Mouse (Mus musculus) embryonic facial prominence, embryonic 10.5 days (tissue): ENCODE measurements at regions not wholly inside any gene's neighbourhood (a gene's known extent, or its start where the extent isn't known, plus 50 kb on each side); places are given as distances from the start of the nearest gene placed in this dataset.
A peak's percentile ranks its signal among the peaks of the same experiment; 100 is the strongest.
"Not testable (repeated sequence)": the region's sequence is repeated elsewhere in the genome, so short reads cannot be mapped to it uniquely, and the experiment has no call there.

Source experiments
- DNase-seq: peaks from one replicate; pipeline ENCODE4 v3.0.0-alpha.2; 2017; ENCODE audit warnings: low spot score
- H3K27ac ChIP-seq: fragments of 300-500 bp; sonication (generic); replicated peaks from 2 replicates; pipeline ENCODE4 v1.5.1; 2016; ENCODE audit warnings: mild to moderate bottlenecking
- H3K27me3 ChIP-seq: fragments of 300-500 bp; sonication (generic); replicated peaks from 2 replicates; pipeline ENCODE4 v1.6.1; 2016; ENCODE audit warnings: low read depth, mild to moderate bottlenecking; ENCODE audit not compliant: poor library complexity, severe bottlenecking
- H3K36me3 ChIP-seq: fragments of 300-500 bp; sonication (generic); replicated peaks from 2 replicates; pipeline ENCODE4 v1.6.1; 2016; ENCODE audit warnings: mild to moderate bottlenecking, moderate library complexity
- H3K4me1 ChIP-seq: fragments of 300-500 bp; sonication (generic); 2 replicates; pipeline ENCODE4 v1.6.1; 2016
- H3K4me3 ChIP-seq: fragments of 300-500 bp; sonication (generic); 2 replicates; pipeline ENCODE4 v1.5.1; 2016; ENCODE audit warnings: mild to moderate bottlenecking, moderate library complexity
- H3K9me3 ChIP-seq: fragments of 300-500 bp; sonication (generic); 2 replicates; pipeline ENCODE4 v1.6.1; 2016; ENCODE audit warnings: mild to moderate bottlenecking
- WGBS: fragments of 180-500 bp; shearing (Covaris S2); methylation state at CpG from one replicate; pipeline ENCODE4 v1.1.7; 2016; 5-methylcytosine and 5-hydroxymethylcytosine counted together

DNA sequence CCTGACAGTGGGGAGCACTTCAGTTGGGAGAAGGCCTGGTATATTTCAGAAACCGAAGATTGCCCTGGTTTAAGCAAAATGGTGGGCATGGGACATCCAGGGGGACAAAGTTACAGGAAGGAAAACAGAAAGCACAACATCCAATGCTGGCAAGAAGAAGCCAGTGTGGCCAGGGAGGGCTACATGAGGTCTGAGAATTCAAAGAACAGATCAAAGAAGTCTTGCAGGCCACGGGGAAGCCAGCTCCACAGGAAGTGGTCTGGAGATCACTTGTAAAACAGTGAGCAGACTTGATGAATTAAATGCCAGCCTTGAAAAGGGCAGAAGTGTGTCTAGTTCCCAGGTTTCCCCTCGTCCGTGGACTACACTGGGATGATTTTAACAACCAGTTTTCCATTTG is 120.4 kb upstream of the Mad2l1 start:
- H3K4me1 ChIP-seq = peaks cover 15% of the 10 kb centered on the region
- peak overlapping the region; percentile 54; the same call in 1 of the 2 replicates for H3K27ac ChIP-seq
- no peaks in the 10 kb centered on the region for H3K27me3 ChIP-seq
- DNase-seq = peak; percentile 36
- 40% methylated on average over 4 of the region's 4 CpGs for WGBS
- no peak overlapping the region for H3K4me3 ChIP-seq
- H3K9me3 ChIP-seq = no peaks in the 10 kb centered on the region
- no peaks in the 10 kb centered on the region for H3K36me3 ChIP-seq

DNA sequence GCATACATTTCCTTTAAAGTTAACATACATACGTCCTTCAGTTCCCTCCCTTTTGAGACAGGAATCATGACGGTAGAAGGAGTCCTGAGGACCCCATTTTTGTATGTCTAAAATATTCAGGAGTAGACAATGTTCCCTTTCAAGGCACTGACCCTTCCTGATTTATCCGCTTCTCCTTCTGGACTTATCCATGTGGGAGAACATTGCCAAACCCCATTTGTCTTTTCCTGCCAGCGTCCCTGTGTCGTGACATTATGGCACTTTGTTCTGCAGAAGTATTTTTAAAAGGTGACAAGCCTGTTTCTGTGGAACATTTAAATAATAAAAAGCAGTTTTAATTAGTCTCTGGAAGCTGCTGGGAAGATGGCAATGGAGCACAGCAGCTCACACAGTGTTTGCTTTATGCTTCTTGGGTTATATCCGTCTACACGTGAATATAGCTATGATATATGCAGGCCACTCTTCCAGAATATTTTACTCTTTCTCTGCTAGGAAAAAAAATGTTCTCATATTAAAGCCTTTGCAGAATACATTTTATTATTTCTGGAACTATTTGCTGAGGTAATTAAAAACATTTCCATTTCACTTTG is 115.6 kb upstream of the Mad2l1 start:
- Histone ChIP-seq H3K36me3 (no peaks in the 10 kb centered on the region), H3K4me3 (no peak overlapping the region), H3K9me3 (no peaks in the 10 kb centered on the region), H3K27me3 (no peaks in the 10 kb centered on the region), H3K27ac (no peak overlapping the region), H3K4me1 (peaks cover 5% of the 10 kb centered on the region)
- 58% methylated on average over 7 of the region's 7 CpGs for WGBS
- DNase-seq = no peak

DNA sequence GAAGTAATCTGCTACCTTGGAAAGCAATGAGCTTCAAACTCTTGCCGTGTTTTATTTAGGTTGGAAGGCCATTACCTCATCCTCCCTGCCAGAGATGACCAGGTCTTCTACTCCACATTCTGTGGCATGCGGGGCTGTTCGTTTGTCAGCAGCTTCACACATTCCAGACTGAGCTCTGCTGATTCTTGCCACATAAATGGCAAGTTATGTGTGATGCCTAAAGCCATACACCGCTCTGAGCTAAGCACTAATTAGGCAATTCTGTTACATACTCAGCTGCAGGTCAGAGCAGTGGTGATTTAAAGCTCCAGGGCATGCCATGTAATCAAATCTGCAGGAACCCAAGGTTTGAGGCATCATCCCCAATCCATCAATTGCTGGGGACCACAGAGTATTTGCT is 106.8 kb upstream of the Mad2l1 start:
- WGBS = 66% methylated on average over 4 of the region's 4 CpGs
- H3K36me3 ChIP-seq = no peaks in the 10 kb centered on the region

DNA sequence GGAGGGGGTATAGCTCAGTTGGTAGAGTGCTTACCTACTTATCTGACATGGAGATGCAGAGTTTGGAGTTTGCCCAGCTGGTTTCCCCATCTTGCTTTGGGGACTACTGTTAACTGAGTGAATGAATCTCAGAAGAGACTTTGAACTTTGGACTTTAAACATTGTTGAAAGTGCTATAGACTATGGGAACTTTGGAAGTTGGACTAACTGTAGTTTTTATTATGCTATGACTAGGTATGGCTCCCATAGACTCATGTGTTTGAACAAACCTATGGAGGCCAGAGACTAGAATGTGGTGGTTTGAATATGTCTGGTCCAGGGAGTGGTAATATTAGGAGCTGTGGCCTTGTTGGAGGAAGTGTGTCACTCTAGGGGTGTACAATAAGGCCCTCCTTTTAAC is 84.8 kb upstream of the Mad2l1 start:
- not testable (repeated sequence) for H3K9me3 ChIP-seq, H3K27me3 ChIP-seq, DNase-seq, H3K4me1 ChIP-seq, H3K4me3 ChIP-seq, H3K27ac ChIP-seq, H3K36me3 ChIP-seq

More for the DNA sequence above, 106.8 kb upstream of the Mad2l1 start:
- Histone ChIP-seq H3K27ac (no peak overlapping the region), H3K4me1 (peaks cover 3% of the 10 kb centered on the region; the same call in 1 of the 2 replicates), H3K27me3 (no peaks in the 10 kb centered on the region), H3K9me3 (no peaks in the 10 kb centered on the region), H3K4me3 (no peak overlapping the region)
- DNase-seq = no peak

DNA sequence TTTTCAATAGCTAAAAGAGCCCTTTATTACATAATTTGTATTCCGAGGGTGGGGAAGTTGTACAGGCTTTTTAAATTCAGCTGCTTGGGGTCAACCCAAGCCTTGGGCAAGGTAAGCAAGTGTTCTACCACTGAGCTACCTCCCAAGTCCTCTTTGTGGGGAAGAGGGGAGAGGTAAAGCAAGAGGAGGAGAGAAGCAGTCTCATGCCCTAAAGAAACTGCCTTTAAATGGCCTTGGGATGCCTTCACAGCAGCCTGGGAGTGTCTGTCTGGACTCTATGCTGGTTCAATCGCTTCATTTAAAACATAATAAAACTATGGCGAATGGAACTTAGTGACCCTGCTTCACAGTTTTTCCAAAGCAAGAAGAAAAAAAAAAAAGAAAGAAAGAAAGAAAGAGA is 77.0 kb upstream of the Mad2l1 start:
- DNase-seq = no peak
- Histone ChIP-seq H3K9me3 (no peaks in the 10 kb centered on the region), H3K4me3 (no peak overlapping the region), H3K27ac (no peak overlapping the region), H3K27me3 (no peaks in the 10 kb centered on the region), H3K36me3 (no peaks in the 10 kb centered on the region), H3K4me1 (no peaks in the 10 kb centered on the region)
- 72% methylated on average over 3 of the region's 3 CpGs for WGBS

DNA sequence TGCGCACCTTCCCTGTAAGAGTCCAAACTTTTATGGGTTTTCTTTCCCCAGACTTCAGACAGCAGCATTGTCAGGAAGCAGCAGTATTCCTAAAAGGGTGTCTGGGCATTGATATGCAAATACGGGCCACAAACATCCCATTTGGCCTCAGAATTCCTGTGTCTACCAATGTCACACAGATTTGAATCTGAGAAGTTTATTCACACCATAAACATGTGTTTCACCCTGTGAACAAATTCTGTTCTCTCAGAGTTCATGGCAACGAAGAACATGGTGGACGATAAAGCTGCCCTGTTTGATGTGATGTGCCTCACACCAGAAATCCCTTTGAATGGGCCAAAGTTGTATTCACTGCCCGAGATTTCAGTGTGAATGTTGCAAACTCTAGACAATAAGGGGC is 70.7 kb upstream of the Mad2l1 start:
- DNase-seq = no peak
- Histone ChIP-seq H3K4me1 (0 out of 2 replicates have a peak, but pooled peaks cover 3% of the 10 kb centered on the region), H3K4me3 (no peak overlapping the region), H3K9me3 (no peaks in the 10 kb centered on the region), H3K27me3 (no peaks in the 10 kb centered on the region), H3K27ac (no peak overlapping the region), H3K36me3 (no peaks in the 10 kb centered on the region)
- 69% methylated on average over 4 of the region's 5 CpGs for WGBS

DNA sequence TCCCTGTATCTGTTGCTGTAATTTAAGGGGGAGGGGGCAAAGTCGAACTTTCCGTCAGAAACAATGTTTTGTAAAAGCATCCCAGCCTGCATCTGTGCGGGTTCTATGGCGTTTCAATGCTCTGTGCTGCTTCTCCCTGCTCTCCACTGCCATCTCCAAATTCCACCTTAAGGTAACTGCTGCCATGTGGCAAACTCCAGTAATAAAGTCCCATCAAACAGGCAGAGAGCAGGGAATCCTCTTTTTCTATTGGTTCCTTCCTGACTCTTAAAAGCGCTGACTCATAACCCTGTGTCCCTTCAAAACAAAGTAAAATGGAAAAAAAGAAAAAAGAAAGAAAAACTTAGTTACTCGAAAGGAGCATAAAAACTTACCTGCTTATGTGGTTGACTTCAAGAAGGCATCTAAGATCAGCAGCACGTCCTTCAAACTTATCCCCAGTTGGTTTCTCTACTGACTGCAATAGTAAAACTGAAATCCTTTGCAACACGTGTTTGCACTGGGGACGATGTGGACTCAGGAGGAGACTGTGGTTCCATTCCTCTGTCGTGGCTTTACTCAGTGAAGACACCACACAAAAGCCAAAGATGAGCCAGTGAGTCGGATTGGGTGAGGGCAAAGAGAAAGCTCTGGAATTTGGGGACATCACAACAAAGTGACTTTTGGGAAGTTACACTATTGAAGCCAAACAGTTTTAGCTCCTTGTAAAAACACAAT is 69.9 kb upstream of the Mad2l1 start:
- 71% methylated on average over 11 of the region's 11 CpGs for WGBS
- Histone ChIP-seq H3K9me3 (no peaks in the 10 kb centered on the region), H3K4me1 (0 out of 2 replicates have a peak, but pooled peaks cover 3% of the 10 kb centered on the region), H3K4me3 (no peak overlapping the region), H3K36me3 (no peaks in the 10 kb centered on the region), H3K27me3 (no peaks in the 10 kb centered on the region), H3K27ac (peak overlapping the region; percentile 44; the same call in 1 of the 2 replicates)
- no peak for DNase-seq

DNA sequence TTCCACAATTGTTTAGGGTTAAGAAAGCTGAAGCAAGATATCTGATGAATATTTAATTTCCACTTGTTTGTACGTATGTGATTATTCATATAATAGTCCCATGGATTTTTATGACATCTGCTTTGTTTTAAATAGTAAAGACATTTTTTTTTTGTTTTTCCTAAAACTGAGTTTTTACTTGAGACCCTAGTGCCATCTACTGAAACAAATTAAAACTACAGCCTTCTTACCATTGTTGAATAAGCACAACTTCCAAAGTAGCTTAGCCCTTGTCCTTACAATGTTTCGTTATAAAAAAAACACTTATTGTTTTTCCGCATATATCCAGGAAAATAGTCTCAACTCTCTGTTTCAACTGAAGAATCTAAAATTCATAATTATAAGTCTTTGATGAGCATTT is 68.4 kb upstream of the Mad2l1 start:
- WGBS = 38% methylated on average over 3 of the region's 3 CpGs
- H3K4me1 ChIP-seq = 0 out of 2 replicates have a peak, but pooled peaks cover 5% of the 10 kb centered on the region
- H3K9me3 ChIP-seq = no peaks in the 10 kb centered on the region
- H3K4me3 ChIP-seq = no peak overlapping the region
- no peak overlapping the region for H3K27ac ChIP-seq
- H3K27me3 ChIP-seq = no peaks in the 10 kb centered on the region
- no peak for DNase-seq
- no peaks in the 10 kb centered on the region for H3K36me3 ChIP-seq

DNA sequence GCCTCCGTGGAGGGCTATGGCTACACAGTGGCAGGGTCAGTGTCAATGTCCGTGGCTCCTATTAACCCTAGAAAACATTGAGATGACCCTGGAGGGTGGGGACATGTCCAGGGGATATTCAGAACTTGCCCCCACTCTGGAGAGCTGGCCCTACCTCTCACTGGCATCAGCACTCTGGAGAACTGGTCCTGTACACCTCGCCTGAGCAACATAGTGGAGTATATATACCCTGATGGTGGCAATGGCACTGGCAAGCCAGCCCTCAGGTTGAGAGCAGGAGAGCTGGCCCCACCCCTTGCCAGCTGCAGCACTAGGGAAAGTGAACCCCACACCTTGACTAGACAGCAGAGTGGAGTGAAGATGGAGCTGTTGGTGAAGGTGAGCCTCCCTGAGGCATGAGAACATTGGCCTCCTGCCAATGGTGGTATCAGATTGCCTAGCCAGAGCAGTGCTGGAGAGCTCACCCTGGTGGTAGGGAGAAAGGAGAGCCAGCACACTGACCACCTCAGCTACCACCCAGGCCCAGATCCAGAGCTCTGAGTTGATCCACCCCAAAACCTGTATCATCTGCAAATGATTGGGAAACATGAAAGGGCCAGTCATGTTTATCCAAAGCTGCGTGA is 64.5 kb upstream of the Mad2l1 start:
- Histone ChIP-seq H3K4me1 (0 out of 2 replicates have a peak, but pooled peaks cover 3% of the 10 kb centered on the region), H3K27ac (no peak overlapping the region)
- WGBS = 87% methylated on average over 4 of the region's 4 CpGs

DNA sequence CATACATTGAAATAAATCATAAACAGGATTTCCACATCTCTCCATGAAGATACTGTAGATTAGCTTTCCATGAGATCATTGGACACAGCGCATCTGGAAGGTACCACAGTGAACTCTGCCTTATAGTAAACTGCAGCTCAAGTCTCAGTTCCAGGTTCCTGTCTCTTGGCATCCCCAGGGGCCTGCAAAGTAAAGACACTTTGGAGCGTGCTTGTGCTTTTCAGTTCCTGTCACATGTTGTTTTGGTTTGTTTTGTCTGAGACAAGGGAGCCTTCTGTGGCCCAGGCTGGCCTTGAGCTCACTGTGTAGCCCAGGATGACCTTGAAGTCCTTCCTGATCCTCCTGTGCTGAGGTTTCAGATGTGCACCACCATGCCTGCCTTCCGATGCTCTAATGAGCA is 63.4 kb upstream of the Mad2l1 start:
- no peak for DNase-seq
- Histone ChIP-seq H3K36me3 (no peaks in the 10 kb centered on the region), H3K4me3 (no peak overlapping the region), H3K4me1 (0 out of 2 replicates have a peak, but pooled peaks cover 3% of the 10 kb centered on the region), H3K27me3 (no peaks in the 10 kb centered on the region), H3K9me3 (no peaks in the 10 kb centered on the region), H3K27ac (no peak overlapping the region)
- WGBS = 72% methylated on average over 3 of the region's 3 CpGs

More for the DNA sequence above, 64.5 kb upstream of the Mad2l1 start:
- H3K36me3 ChIP-seq = no peaks in the 10 kb centered on the region
- H3K9me3 ChIP-seq = no peaks in the 10 kb centered on the region
- DNase-seq = no peak
- no peaks in the 10 kb centered on the region for H3K27me3 ChIP-seq
- no peak overlapping the region for H3K4me3 ChIP-seq

DNA sequence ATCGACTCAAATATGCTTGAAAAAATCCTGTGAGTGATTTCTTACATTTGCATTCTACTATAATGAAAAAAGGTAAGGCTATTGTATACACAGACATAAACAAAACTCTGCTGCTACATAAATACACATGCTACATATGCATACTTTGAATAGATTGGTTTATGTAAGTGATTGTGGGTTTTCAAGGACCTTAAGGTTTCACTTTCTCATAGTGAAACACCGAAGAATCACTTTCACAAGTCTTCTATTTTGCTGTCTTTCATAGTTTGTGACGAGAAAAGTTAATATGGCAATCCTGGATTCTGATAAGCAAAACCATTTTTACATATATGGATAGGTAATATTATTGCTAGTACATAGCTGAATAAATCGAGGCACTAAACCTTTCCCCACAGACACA is 62.5 kb upstream of the Mad2l1 start:
- Histone ChIP-seq H3K4me1 (0 out of 2 replicates have a peak, but pooled peaks cover 5% of the 10 kb centered on the region), H3K4me3 (no peak overlapping the region), H3K9me3 (no peaks in the 10 kb centered on the region), H3K36me3 (no peaks in the 10 kb centered on the region), H3K27me3 (no peaks in the 10 kb centered on the region), H3K27ac (no peak overlapping the region)
- WGBS = 87% methylated on average over 4 of the region's 4 CpGs
- DNase-seq = no peak

DNA sequence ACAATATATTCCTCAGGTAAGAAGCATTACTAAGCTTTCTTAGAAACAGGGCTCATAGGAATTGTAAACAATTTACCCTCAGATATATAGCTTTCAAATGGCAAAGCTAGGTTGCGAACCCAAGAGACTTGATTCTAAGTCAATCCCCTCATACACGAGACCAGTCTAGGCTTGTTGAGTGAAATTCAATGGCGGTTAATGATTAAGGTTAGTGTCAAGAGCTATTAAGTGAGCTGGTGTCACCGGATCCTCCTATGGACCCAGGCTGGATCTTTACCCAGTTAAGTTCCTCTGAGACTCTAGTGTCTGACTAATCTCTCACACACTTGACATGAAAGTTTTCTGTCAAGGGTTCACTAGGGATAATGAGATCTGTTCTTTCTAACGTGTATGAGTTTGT is 57.6 kb upstream of the Mad2l1 start:
- Histone ChIP-seq H3K9me3 (no peaks in the 10 kb centered on the region), H3K27me3 (no peaks in the 10 kb centered on the region), H3K36me3 (no peaks in the 10 kb centered on the region), H3K27ac (no peak overlapping the region), H3K4me1 (peaks cover 13% of the 10 kb centered on the region; the same call in 1 of the 2 replicates), H3K4me3 (no peak overlapping the region)
- no peak for DNase-seq
- 45% methylated on average over 5 of the region's 5 CpGs for WGBS
